Mouse (Mus musculus) heart, postnatal 10 days (tissue): Measurements from ENCODE around the gene Hyls1. TPM values are rescaled to one million over a fixed set of nuclear protein-coding genes. Genes with fewer than 3 reads are reported as not detected.
A peak's percentile ranks its signal among the peaks of the same experiment; 100 is the strongest.
"Not testable (repeated sequence)": the region's sequence is repeated elsewhere in the genome, so short reads cannot be mapped to it uniquely, and the experiment has no call there.

Experiments
- DNase-seq, 2 experiments: peaks; one replicate each; pipeline ENCODE4 v3.0.0; 2021
- intact Hi-C: fragments of 180-260 bp; cut with DNase I; formaldehyde crosslinking; loops from one replicate; pipeline ENCODE4 v1.15.1; 2025
- total RNA-seq, 2 experiments: library from RNA; stranded (reverse); gene quantifications; 2 replicates each; pipeline ENCODE4 v1.2.3; 2021

The Hyls1 gene
- 1 to 10 TPM; 3.5 to 4.5 TPM for total RNA-seq

- DNase-seq: peak; percentile 94
- intact Hi-C loops: no loop called here
Measured at GRCm38 (mm10) chr9:35569571-35570534, at the start of gene Hyls1, which contains the start of gene Pate2. Hyls1 (minus strand) TSS chr9:35570398. Pate2 (plus strand) TSS chr9:35570284.

GRCm38 (mm10) chr9:35616784-35617183, 46.6 kb upstream of the Hyls1 start:
- DNase-seq, intact Hi-C loops: not testable (repeated sequence)

GRCm38 (mm10) chr9:35614005-35614404, 43.8 kb upstream of the Hyls1 start:
- no peak for DNase-seq
- intact Hi-C loops: no loop called here

GRCm38 (mm10) chr9:35611841-35612240, 41.6 kb upstream of the Hyls1 start, which contains the start of gene Pate4:
Pate4 (minus strand) TSS chr9:35611941.
- intact Hi-C loops: no loop called here
- DNase-seq: no peak

GRCm38 (mm10) chr9:35607647-35608405, 37.6 kb upstream of the Hyls1 start:
- no peak for DNase-seq
- intact Hi-C loops: no loop called here

GRCm38 (mm10) chr9:35592903-35593302, 22.7 kb upstream of the Hyls1 start:
- peak; percentile 21 to 41 for DNase-seq
- intact Hi-C loops: loop anchor here (2.0 to 10.0 kb wide), 3 partner anchors 114 to 1096 kb away; partner anchors contain the start of gene Gm7257

GRCm38 (mm10) chr9:35587674-35588073, 17.5 kb upstream of the Hyls1 start:
- DNase-seq: no peak
- intact Hi-C loops: no loop called here

GRCm38 (mm10) chr9:35574416-35574815, 4.2 kb upstream of the Hyls1 start:
- no peak for DNase-seq
- intact Hi-C loops: no loop called here

GRCm38 (mm10) chr9:35570663-35571062, 465 bp upstream of the Hyls1 start:
- intact Hi-C loops: no loop called here
- DNase-seq: no peak

GRCm38 (mm10) chr9:35567995-35568394, 2.2 kb downstream of the Hyls1 start:
- DNase-seq: no peak
- intact Hi-C loops: no loop called here

GRCm38 (mm10) chr9:35564536-35565240, 5.5 kb downstream of the Hyls1 start:
- intact Hi-C loops: no loop called here
- no peak for DNase-seq

GRCm38 (mm10) chr9:35561583-35561982, 8.6 kb downstream of the Hyls1 start:
- DNase-seq: no peak
- intact Hi-C loops: no loop called here

- intact Hi-C loops: no loop called here
- DNase-seq: no peak
Measured at GRCm38 (mm10) chr9:35561076-35561475, 9.1 kb downstream of the Hyls1 start.

- intact Hi-C loops: no loop called here
- peak; percentile 81 to 83 for DNase-seq
Measured at GRCm38 (mm10) chr9:35559009-35559890, 10.9 kb downstream of the Hyls1 start.

GRCm38 (mm10) chr9:35558257-35559008, 11.8 kb downstream of the Hyls1 start, which contains the start of the genes Ddx25 and Pus3:
Ddx25 (minus strand) TSS chr9:35558528.
Pus3 (plus strand) TSS chr9:35558595.
- DNase-seq: no peak
- intact Hi-C loops: no loop called here

GRCm38 (mm10) chr9:35556494-35557102, 13.6 kb downstream of the Hyls1 start:
- no peak for DNase-seq
- intact Hi-C loops: no loop called here

- no peak for DNase-seq
- intact Hi-C loops: loop anchor here (10.0 kb wide), 1 partner anchor 524 kb away; no protein-coding TSS in a partner anchor
Measured at GRCm38 (mm10) chr9:35548455-35548854, 21.7 kb downstream of the Hyls1 start.

- DNase-seq: no peak
- intact Hi-C loops: loop anchor here (10.0 kb wide), 1 partner anchor 522 kb away; no protein-coding TSS in a partner anchor
Measured at GRCm38 (mm10) chr9:35546745-35547144, 23.5 kb downstream of the Hyls1 start.
